Mouse (Mus musculus) stomach, embryonic 16.5 days (tissue): ENCODE results near the gene 1700018B08Rik. TPM values are rescaled to one million over a fixed set of nuclear protein-coding genes. Genes with fewer than 3 reads are reported as not detected.
A peak's percentile ranks its signal among the peaks of the same experiment; 100 is the strongest.

Experiments
- ATAC-seq: fragments of 200-750 bp; cut with Nextera tagmentation; 2 replicates; pipeline ENCODE4 v1.8.0; 2017; ENCODE audit warnings: moderate number of reproducible peaks, moderate TSS enrichment; ENCODE audit not compliant: insufficient read depth, low FRiP score
- H3K27ac ChIP-seq: fragments of 300-500 bp; sonication (generic); 2 replicates; pipeline ENCODE4 v1.5.1; 2014; ENCODE audit warnings: low read length
- H3K27me3 ChIP-seq: fragments of 300-500 bp; sonication (generic); 2 replicates; pipeline ENCODE4 v1.6.1; 2014; ENCODE audit warnings: low read length, control low read depth, mixed read lengths; ENCODE audit not compliant: control insufficient read depth, insufficient read depth
- H3K36me3 ChIP-seq: fragments of 300-500 bp; sonication (generic); 2 replicates; pipeline ENCODE4 v1.6.1; 2014; ENCODE audit warnings: low read length; ENCODE audit not compliant: control insufficient read depth, insufficient read depth
- H3K4me1 ChIP-seq: fragments of 300-500 bp; sonication (generic); 2 replicates; pipeline ENCODE4 v1.6.1; 2014; ENCODE audit warnings: low read length, control low read depth, mixed read lengths; ENCODE audit not compliant: control insufficient read depth, insufficient read depth
- H3K4me2 ChIP-seq: fragments of 300-500 bp; sonication (generic); 2 replicates; pipeline ENCODE4 v1.6.1; 2014; ENCODE audit warnings: low read depth, low read length, mixed read lengths
- H3K4me3 ChIP-seq: fragments of 300-500 bp; sonication (generic); replicated peaks from 2 replicates; pipeline ENCODE4 v1.5.1; 2014; ENCODE audit warnings: mild to moderate bottlenecking, low read length
- H3K9ac ChIP-seq: fragments of 300-500 bp; sonication (generic); 2 replicates; pipeline ENCODE4 v1.6.1; 2014; ENCODE audit warnings: low read length
- H3K9me3 ChIP-seq: fragments of 300-500 bp; sonication (generic); replicated peaks from 2 replicates; pipeline ENCODE4 v1.6.1; 2016; ENCODE audit warnings: low read length, control low read depth; ENCODE audit not compliant: control insufficient read depth
- WGBS: fragments of 180-500 bp; shearing (Covaris S2); extraction: QIAGEN DNeasy Blood & Tissue Kit; methylation state at CpG from one replicate; pipeline ENCODE4 v1.1.7; 2014; 5-methylcytosine and 5-hydroxymethylcytosine counted together
- polyA plus RNA-seq: library from polyadenylated mRNA; unstranded; fragments of >200 nt; fragmentation: Nextera tagmentation; extraction: Ambion mirVana; gene quantifications from 2 replicates; pipeline ENCODE4 v1.2.1, GENCODE M21; 2015

Gene 1700018B08Rik
- polyA plus RNA-seq, result not detected in 2 replicates

DNA sequence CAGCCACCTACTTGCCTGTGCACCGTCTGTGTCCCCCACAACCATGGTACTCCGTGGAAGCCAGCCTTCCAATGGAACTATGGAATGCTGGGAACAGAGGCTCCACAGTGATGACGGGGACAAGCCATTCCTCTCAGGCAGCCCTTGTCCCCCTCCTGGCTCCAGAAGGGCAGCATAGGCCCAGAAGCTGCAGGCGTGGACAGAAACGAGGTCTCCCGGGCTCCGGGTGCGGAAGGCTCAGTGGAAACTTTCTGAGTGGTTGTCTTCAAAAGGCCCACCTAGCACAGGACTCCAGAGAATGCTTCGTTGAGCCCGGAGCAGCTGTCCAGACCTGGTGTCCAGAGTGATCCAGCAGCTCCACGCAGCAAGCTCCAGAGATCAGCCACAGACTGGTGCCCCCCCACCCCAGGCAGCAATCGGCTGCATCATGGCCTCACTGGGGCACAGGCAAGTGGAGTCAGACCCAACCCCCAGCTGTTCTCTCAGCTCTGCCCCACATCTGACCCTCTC, at the start of gene 1700018B08Rik:
1700018B08Rik (minus strand) TSS at position 45 of the 510 bp plus-strand sequence.
- ATAC-seq, result no peak
- no peak within 1 kb of the TSS for H3K9ac ChIP-seq
- no peak within 1 kb of the TSS for H3K4me3 ChIP-seq
- 86% methylated on average over 12 of the region's 12 CpGs for WGBS
- no peak within 1 kb of the TSS for H3K27ac ChIP-seq
- H3K4me1 ChIP-seq, result no peaks in the 10 kb centered on the region
- H3K4me2 ChIP-seq, result no peak within 1 kb of the TSS
- no peaks in the 10 kb centered on the region for H3K9me3 ChIP-seq
- 0 out of 2 replicates have a peak, but pooled peaks cover 3% of the 10 kb centered on the region for H3K27me3 ChIP-seq
- no peaks in the 10 kb centered on the region for H3K36me3 ChIP-seq

DNA sequence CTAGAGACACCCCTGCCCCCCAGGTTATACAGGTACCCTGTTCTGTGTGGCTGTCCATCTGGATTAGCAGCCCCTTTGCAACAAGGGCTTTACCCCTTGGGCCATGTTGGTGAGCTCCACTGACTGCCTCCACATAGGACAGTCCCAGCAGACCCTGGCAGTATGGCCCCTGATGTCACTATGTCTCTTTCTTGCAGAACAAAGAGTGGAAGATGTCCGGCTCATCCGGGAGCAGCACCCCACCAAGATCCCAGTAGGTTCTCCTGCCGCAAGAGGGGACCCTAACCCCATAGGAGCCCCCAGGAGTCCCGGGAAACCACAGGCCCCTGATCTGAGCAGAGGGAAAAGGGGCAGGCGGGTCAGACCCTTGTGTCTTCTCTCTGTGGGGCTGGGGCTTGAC, 49.2 kb upstream of the 1700018B08Rik start:
- no peak for ATAC-seq
- Histone ChIP-seq H3K4me1 (peaks cover 25% of the 10 kb centered on the region), H3K27ac (no peak overlapping the region), H3K27me3 (no peaks in the 10 kb centered on the region), H3K4me2 (no peak overlapping the region), H3K9me3 (no peaks in the 10 kb centered on the region), H3K4me3 (no peak overlapping the region), H3K36me3 (peaks cover 15% of the 10 kb centered on the region), H3K9ac (no peak overlapping the region)
- 91% methylated on average over 5 of the region's 5 CpGs for WGBS

DNA sequence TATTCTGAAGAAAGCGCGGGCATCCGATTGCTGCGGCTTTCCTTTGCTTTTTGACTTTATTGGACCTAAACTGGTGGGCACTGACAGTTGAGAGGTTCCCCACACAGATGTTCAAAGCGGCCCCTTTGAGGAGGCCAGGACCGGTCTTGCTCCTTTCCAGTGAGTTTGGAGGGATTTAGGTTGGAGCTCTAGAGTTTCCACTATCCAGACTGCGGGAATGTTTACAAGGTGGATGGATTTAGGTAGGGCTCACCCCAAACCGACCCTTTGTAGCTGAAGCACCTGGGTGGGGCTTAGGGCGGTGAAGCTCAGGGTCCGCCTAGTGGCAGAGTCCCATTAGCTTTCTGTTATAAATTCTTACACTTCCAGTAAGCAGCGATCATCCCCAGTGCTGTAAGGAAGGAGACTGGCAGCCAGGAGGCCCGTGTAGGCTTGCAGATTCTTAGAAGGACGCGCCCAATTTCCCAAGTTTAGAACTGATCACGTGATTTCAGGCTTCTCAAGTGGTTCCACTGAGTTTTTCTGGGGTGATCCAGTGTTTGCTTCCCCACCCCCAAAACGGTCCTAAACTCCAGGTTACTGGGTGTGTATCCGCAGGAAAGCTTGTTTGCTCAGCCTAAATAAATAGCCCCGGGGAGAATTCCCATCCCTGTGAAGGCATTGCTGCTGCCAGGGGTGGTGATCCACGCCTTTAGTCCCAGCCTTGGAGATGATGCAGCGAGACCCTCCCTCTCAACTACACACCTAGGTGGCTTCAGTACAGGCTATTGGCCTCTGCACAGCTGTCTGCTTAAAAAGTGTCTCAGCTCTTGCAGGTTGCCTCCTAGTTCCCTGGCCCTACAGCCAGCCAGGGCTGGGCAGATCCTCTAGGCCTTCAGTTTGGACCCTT, 47.3 kb upstream of the 1700018B08Rik start:
- Histone ChIP-seq H3K27ac (peak overlapping the region; percentile 60), H3K9me3 (no peaks in the 10 kb centered on the region), H3K4me3 (peak overlapping the region; percentile 80), H3K36me3 (peaks cover 15% of the 10 kb centered on the region), H3K27me3 (no peaks in the 10 kb centered on the region), H3K4me1 (peaks cover 25% of the 10 kb centered on the region), H3K4me2 (peak overlapping the region; percentile 92), H3K9ac (peak overlapping the region; percentile 88)
- 10% methylated on average over 20 of the region's 20 CpGs for WGBS
- ATAC-seq, result no peak

DNA sequence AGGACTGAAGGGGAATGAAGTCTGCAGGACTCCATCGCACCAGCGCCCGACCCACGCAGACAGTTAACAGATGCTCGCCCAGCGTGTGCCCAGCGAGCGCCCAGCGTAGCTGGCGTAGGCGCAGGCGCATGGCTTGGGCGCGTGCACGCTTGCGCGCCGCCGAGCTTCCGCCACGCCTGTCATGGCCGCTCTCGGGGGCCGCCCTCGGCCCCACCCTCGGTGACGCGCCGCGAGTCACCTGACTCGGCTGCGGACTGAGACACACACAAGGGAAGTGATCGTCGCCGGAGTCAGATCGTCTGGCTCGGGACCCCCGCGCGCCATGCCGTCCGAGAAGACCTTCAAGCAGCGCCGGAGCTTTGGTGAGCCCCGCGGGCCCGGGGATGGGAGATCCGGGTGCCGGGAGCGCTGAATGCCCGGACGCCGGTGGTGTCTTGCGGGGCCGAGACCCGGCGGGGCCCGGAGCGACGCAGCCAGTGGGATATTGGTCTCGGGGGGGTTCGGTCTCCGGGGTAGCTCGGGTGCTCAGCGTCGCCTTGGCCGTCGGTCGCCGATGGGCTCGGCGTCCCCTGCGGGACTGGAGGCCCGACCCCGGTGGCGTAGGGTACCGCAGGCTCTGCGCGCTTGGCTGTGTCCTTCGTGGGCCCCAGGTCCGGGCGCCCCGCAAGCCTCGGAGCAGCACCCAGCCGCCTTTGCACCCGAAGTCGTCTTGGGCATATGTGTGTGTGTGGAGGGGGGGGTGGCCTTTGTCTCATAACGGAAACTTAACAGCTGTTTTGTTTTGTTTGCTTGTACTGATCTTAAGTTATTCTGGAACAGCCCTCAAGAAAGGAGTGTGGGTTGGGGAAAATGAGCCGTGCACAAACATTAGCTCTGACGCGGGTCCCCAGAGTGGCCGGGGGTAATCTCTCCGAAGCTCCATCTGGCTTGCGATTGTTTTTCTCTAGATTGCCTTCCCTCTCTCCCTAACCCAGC, 46.4 kb upstream of the 1700018B08Rik start, which contains the start of gene Map1lc3b:
Map1lc3b (plus strand) TSS at position 159 of the 975 bp plus-strand sequence.
- peak within 1 kb of the TSS; percentile 92 for H3K4me2 ChIP-seq
- H3K4me1 ChIP-seq, result peaks cover 25% of the 10 kb centered on the region
- peak; percentile 89 for ATAC-seq
- WGBS, result under 1% methylated on average over 92 of the region's 94 CpGs
- H3K27me3 ChIP-seq, result no peaks in the 10 kb centered on the region
- peak within 1 kb of the TSS; percentile 60 for H3K27ac ChIP-seq
- H3K9me3 ChIP-seq, result no peaks in the 10 kb centered on the region
- peak within 1 kb of the TSS; percentile 88 for H3K9ac ChIP-seq
- H3K36me3 ChIP-seq, result peaks cover 13% of the 10 kb centered on the region
- peak within 1 kb of the TSS; percentile 80 for H3K4me3 ChIP-seq

DNA sequence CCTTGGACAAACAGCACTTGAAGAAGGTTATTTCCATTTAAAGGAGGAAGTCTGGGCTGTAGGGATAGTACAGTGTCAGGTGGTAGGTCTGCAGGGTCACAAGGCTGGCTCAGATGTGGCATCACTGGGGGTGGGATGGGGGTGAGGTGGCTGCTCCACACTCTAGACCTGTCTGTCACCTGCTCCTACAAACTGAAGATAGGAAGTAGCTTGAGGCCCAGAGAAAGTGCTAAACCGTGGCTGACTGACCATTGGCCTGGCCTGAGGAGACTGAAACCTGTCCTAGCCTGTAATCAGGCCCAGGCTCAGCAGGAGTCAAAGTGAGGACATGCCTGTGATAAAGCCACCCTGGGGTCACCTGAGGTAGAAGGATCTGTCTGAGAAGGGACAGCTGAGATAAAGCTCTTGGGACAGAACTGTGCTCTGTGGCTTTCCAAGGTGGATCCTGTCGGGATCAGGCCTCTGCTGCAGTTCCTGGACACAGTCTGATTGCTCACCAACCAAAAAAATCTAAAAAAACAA, 45.1 kb upstream of the 1700018B08Rik start:
- no peaks in the 10 kb centered on the region for H3K9me3 ChIP-seq
- H3K36me3 ChIP-seq, result peaks cover 2% of the 10 kb centered on the region; the same call in 1 of the 2 replicates
- no peaks in the 10 kb centered on the region for H3K27me3 ChIP-seq
- no peak overlapping the region for H3K4me3 ChIP-seq
- H3K9ac ChIP-seq, result no peak overlapping the region
- no peak overlapping the region for H3K27ac ChIP-seq
- peaks cover 30% of the 10 kb centered on the region for H3K4me1 ChIP-seq
- ATAC-seq, result no peak
- no peak overlapping the region for H3K4me2 ChIP-seq
- WGBS, result 44% methylated on average over 2 of the region's 2 CpGs

DNA sequence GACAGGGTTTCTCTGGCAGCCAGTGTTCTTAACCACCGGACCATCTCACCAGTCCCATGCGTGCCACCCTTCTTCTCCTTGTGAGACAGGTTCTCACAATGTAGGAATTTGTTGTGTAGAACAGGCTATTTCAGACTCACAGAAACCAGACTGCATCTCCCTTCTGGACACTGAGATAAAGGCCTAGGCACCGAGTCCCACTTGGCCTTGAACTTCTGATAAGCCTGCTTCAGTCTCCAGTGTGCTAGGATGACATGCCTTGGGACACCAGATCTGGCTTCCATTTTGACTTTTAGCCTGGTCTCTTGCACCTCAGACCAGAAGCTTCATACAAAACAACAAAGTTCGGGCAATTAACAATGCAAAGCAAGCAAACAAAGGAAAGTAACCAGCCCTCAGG, 44.6 kb upstream of the 1700018B08Rik start:
- no peak overlapping the region for H3K27ac ChIP-seq
- no peaks in the 10 kb centered on the region for H3K27me3 ChIP-seq
- ATAC-seq, result no peak
- peaks cover 30% of the 10 kb centered on the region for H3K4me1 ChIP-seq
- no peaks in the 10 kb centered on the region for H3K36me3 ChIP-seq
- WGBS, result 83% methylated on average over 4 of the region's 4 CpGs
- H3K4me2 ChIP-seq, result no peak overlapping the region
- H3K4me3 ChIP-seq, result no peak overlapping the region
- H3K9me3 ChIP-seq, result no peaks in the 10 kb centered on the region
- no peak overlapping the region for H3K9ac ChIP-seq

DNA sequence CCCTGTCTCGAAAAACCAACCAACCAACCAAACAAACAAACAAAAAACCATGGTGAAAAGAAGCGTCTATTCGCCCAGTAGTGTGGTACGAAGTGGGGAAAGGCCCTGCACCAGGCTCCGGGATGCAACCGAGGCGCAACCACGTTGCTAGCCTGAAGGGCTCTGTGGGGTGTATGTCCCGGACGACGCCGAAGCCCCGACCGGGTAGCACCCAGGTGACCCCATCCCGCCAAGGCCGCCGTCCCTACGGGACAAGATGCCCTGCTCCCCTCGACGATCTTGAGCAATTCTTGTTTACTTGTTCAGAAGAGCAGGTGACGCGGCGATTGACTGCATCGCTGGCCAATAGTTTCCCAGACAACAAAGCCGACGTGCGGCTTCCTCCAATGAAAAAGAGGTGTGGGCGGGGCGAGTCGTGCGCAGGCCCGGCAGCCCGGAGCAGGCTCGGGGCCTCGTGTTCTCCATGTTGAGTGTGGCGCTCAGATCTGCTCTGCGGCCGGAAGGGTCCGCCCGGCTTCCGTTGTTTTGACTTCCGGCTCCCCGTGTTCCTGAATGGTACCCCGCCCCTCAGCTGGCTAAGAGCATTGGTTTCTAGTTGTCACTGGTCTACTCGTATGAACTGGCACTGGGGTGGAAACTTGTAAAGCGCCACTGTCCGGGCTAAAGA, 41.2 kb upstream of the 1700018B08Rik start:
- H3K4me2 ChIP-seq, result peak overlapping the region; percentile 72
- 1% methylated on average over 47 of the region's 47 CpGs for WGBS
- 0 out of 2 replicates have a peak overlapping the region, but pooled peaks have one; percentile 47 for H3K27ac ChIP-seq
- peaks cover 16% of the 10 kb centered on the region for H3K4me1 ChIP-seq
- H3K9me3 ChIP-seq, result no peaks in the 10 kb centered on the region
- peak overlapping the region; percentile 80 for H3K9ac ChIP-seq
- H3K36me3 ChIP-seq, result no peaks in the 10 kb centered on the region
- H3K27me3 ChIP-seq, result no peaks in the 10 kb centered on the region
- peak; percentile 96 for ATAC-seq
- peak overlapping the region; percentile 76 for H3K4me3 ChIP-seq

DNA sequence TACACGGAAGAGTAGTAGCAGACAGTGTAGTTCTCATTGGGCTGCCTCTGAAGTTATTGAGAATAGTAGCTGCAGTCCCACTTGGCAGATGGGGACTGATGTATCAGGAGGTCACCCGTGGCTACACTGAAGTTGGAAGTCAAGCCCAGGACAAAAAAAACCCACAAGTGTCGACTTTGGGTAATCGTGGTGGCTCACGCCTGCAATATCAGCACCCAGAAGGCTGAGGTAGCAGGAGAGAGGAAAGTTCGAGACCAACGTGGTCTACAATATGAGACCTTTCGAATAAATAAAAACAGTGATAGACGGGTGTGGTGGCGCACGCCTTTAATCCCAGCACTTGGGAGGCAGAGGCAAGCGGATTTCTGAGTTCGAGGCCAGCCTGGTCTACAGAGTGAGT, 40.6 kb upstream of the 1700018B08Rik start:
- no peaks in the 10 kb centered on the region for H3K9me3 ChIP-seq
- no peak for ATAC-seq
- no peaks in the 10 kb centered on the region for H3K36me3 ChIP-seq
- no peak overlapping the region for H3K27ac ChIP-seq
- H3K9ac ChIP-seq, result peak overlapping the region; percentile 80
- no peaks in the 10 kb centered on the region for H3K27me3 ChIP-seq
- 38% methylated on average over 13 of the region's 13 CpGs for WGBS
- H3K4me2 ChIP-seq, result peak overlapping the region; percentile 72
- H3K4me1 ChIP-seq, result peaks cover 16% of the 10 kb centered on the region
- peak overlapping the region; percentile 76 for H3K4me3 ChIP-seq
